Mouse (Mus musculus) mammary gland, adult 2 months (tissue): ENCODE measurements around the gene Dtx3. TPM values are rescaled to one million over a fixed set of nuclear protein-coding genes. Genes with fewer than 3 reads are reported as not detected.

ENCODE experiments used
- polyA plus RNA-seq: library from polyadenylated mRNA; depleted of rRNA; stranded (reverse); fragments of >200 nt; gene quantifications from 2 replicates; pipeline ENCODE4 v1.2.3, GENCODE M21; 2012; ENCODE audit warnings: low replicate concordance; rRNA removed

Dtx3 gene
- polyA plus RNA-seq, result 184 and 195 TPM in 2 replicates

DNA sequence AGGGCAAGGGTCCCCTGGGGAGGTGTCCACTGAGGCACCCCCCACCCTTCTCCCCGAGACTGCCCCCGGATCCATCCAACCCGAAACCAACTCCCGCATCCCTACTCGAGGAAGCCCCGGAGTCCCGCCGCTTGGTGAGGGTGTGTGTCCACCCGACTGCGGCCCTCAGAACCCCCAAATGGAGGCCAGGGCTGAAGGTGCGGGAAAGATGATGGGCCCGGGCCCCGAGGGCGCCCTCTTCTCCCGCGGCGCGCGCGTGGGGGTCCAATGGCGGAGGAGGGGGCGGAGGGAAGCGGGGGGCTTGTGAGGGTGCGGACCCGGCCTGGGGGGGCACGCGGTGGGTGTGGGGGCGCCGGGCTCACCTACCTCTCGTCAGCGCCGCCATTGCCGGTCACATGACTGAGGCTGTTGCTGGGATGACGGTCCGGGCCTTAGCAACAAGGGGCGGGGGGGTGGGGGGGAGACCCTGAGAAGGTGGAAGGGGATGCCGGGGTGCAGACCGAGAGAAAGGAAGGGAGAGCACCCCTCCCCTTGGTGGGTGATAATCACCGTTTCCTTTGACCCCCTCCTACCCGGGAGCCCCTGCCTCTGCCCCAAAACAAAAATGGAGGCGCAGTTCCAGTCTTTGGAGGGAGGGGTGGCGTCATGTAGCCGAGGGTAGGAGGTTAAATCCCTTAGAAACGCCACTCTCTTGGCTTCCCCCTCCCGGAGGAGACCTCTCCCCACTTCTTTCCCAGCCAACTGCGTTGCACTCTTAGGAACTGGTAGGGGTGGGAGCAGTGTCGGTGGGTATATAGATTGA is at the start of gene Dtx3:
TSS of gene Dtx3 (minus strand) at position 401 of the 802 bp plus-strand sequence.

DNA sequence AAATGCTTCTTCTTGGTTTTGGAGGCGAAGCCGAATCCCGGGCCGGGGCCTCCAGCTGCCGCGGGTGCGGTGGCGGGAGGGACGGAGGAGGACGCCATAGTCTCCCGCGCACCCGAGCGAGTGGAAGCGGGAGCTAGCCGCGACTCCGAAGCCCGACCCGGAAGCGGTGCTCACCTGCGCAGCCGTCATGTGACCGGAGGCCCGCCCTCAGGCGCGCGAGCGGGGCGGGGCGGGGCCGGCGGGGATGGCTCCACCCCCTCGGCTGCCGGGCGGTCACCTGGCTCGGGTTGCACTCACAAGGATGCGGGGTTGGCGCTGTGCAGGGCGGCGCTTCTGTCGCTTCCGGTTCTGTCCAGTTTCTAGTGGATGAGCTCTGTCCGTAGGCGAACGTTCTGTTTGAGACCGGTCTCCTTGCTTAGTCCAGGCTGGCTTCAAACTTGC is 15.9 kb upstream of the Dtx3 start, which contains the start of gene Pip4k2c:
TSS of gene Pip4k2c (minus strand) at position 172 of the 441 bp plus-strand sequence.

DNA sequence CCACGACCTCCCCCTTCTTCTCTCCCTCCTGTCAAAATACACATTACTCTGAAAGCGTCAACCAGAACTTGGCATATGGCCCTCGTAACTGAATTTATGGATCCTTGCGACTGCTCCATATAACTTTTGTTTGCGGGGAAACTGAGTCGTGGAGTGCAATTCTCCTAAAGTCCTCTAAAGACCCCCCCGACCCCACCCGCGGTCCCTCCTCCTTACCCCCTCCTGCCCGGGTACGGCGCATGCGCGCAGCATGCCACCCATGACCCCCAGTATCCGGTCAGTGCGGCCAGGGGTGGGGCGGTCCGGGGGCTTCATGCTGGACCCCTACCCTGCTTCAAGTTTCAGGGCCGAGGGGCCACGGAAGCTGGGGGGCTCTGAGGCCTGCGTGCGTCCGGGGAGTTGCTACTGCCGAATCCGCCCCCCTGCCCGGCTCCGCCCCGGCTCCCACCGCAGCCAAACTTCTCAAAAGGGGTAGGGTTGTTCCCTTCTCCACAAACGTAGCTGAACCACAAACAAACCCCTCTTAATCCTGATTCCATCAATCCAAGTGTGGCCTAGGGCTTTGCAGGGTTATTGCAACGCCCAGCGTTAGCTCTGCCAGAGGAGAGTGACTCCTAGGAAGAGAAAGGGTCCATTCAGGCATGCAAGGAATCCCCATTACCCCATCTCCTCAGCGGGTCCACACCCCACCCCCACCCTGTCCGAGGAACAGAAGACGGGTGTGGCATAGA is 5.7 kb downstream of the Dtx3 start, which contains the start of gene Arhgef25:
TSS of gene Arhgef25 (minus strand) at position 433 of the 731 bp plus-strand sequence.

DNA sequence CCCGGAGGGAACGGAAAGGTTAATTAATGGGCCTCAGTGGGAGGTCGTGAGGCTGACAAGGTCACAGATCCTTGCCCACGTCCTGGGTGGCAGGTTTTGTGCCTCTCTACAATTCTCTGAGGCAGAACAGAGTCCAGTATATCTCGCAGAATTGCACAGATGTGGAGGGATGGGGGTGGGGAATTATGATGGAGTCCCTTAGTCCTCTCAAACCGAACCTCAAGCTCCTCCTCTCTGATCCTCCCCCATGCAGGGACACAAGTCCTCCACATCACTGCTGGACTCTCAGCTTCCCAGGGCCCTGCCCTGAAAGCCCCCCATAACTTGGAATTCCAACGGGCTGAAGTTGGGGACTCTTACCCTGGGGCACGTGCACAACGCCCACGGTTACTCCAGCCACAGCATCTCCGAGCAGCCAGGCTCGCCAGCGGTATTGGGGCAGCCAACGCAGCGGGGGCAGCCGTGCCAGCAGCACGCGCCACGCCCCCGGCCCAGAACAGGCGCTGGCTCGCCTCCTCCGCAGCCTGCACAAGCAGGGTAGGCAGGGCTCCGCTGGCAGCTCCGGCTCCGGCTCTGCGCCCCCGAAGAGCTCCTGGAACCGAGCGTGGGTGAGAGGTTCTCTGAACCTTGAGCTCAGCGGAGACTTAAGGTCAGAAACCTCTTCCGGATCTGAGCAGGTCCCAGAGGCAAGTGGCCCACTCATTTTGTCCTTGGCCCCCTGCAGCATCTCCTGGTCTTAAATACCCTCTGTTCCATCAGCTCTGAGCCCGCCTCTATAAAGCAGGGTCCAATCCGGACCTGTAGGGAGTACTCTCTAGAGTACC is 15.4 kb downstream of the Dtx3 start, which contains the start of gene Slc26a10:
TSS of gene Slc26a10 (minus strand) at position 775 of the 824 bp plus-strand sequence.

DNA sequence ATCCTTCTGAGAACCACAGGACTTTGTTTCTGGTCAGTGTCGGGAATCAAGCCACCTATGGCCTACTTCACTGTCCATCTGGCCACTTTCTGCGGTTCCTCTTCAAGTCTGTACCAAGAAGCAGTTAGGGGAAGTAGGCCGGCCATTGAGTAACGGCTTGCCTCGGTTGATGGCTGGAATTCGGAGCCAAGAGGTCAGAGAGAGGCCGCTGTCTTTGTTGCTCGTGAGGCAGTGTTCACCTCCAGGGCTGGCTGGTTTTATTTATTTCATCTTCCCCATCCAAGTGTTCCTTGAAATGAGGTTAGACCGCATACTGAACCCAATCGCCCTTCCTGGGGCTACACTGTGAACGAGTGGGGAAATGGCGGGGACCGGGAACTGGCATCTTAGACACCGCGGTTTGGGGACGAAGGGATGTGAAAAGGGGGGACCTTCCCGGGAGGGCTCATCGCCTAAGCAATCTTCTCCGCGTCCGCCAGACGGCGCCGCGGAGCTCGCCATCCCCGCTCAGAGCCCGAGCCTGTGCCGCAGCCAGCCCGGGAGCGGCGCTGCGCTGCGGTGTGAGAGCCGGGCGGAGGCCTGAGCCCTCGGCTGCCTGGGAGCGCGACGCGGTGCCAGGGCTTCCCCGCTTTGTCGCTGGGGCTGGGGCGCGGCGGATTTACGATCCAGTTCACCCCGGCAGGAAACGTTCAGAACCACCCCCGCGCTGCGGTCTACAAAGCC is 30.7 kb downstream of the Dtx3 start, which contains the start of gene B4galnt1:
TSS of gene B4galnt1 (plus strand) at position 595 of the 723 bp plus-strand sequence.

Other genes with a start within 250 kb of the Dtx3 start
- gene Ctdsp2, start 217.0 kb downstream of the Dtx3 start, polyA plus RNA-seq, result 152 and 174 TPM in 2 replicates
- gene Avil, start 195.0 kb downstream of the Dtx3 start, polyA plus RNA-seq, result 0.10 and 0.26 TPM in 2 replicates
- gene Tsfm, start 164.9 kb downstream of the Dtx3 start, polyA plus RNA-seq, result 25.4 and 47.4 TPM in 2 replicates
- gene Mettl1, start 154.3 kb downstream of the Dtx3 start, polyA plus RNA-seq, result 18.1 and 27.7 TPM in 2 replicates
- gene Eef1akmt3, start 154.2 kb downstream of the Dtx3 start, polyA plus RNA-seq, result 0.40 and 0.49 TPM in 2 replicates
- gene Cyp27b1, start 147.5 kb downstream of the Dtx3 start, polyA plus RNA-seq, result 0.26 and 0.52 TPM in 2 replicates
- gene March9, start 135.5 kb downstream of the Dtx3 start, polyA plus RNA-seq, result 3.9 and 7.0 TPM in 2 replicates
- 136 and 190 TPM in 2 replicates for gene Cdk4, start 132.2 kb downstream of the Dtx3 start, polyA plus RNA-seq
- 52.9 and 96.6 TPM in 2 replicates for gene Tspan31, start 125.5 kb downstream of the Dtx3 start, polyA plus RNA-seq
- gene Agap2, start 120.4 kb downstream of the Dtx3 start, polyA plus RNA-seq, result 12.7 and 45.6 TPM in 2 replicates
- 69.6 and 79.2 TPM in 2 replicates for gene Os9, start 74.6 kb downstream of the Dtx3 start, polyA plus RNA-seq
- 109 and 214 TPM in 2 replicates for gene B4galnt1, start 30.5 kb downstream of the Dtx3 start, polyA plus RNA-seq
- gene Slc26a10, start 15.1 kb downstream of the Dtx3 start, polyA plus RNA-seq, result 2.9 and 13.3 TPM in 2 replicates
- gene Arhgef25, start 5.6 kb downstream of the Dtx3 start, polyA plus RNA-seq, result 32.2 and 35.6 TPM in 2 replicates
- 29.6 and 40.7 TPM in 2 replicates for gene Pip4k2c, start 15.9 kb upstream of the Dtx3 start, polyA plus RNA-seq
- gene Kif5a, start 67.6 kb upstream of the Dtx3 start, polyA plus RNA-seq, result 5.8 and 6.1 TPM in 2 replicates
- gene Dctn2, start 70.6 kb upstream of the Dtx3 start, polyA plus RNA-seq, result 170 and 215 TPM in 2 replicates
- gene Mbd6, start 93.3 kb upstream of the Dtx3 start, polyA plus RNA-seq, result 31.3 and 85.1 TPM in 2 replicates
- 59.7 TPM in 2 replicates for gene Mars, start 116.1 kb upstream of the Dtx3 start, polyA plus RNA-seq
- 29.3 and 60.2 TPM in 2 replicates for gene Arhgap9, start 126.2 kb upstream of the Dtx3 start, polyA plus RNA-seq
- gene Gli1, start 146.2 kb upstream of the Dtx3 start, polyA plus RNA-seq, result 4.5 and 4.9 TPM in 2 replicates
- 0.07 TPM in 1 of 2 replicates, not detected in the other for gene Inhbe, start 158.7 kb upstream of the Dtx3 start, polyA plus RNA-seq
- 0.19 TPM in 1 of 2 replicates, not detected in the other for gene Inhbc, start 174.7 kb upstream of the Dtx3 start, polyA plus RNA-seq
- gene R3hdm2, start 184.6 kb upstream of the Dtx3 start, polyA plus RNA-seq, result 105 and 111 TPM in 2 replicates